Mouse (Mus musculus) limb, embryonic 13.5 days (tissue): ENCODE results near the gene Rfc5. TPM values are rescaled to one million over a fixed set of nuclear protein-coding genes. Genes with fewer than 3 reads are reported as not detected.
A peak's percentile ranks its signal among the peaks of the same experiment; 100 is the strongest.

Experiments
- ATAC-seq: fragments of 200-750 bp; cut with Nextera tagmentation; 2 replicates; pipeline ENCODE4 v1.8.0; 2017; ENCODE audit warnings: low read depth, moderate number of reproducible peaks, moderate TSS enrichment; ENCODE audit not compliant: low FRiP score
- H3K27ac ChIP-seq: fragments of 300-500 bp; sonication (generic); 2 replicates; pipeline ENCODE4 v1.5.1; 2015; ENCODE audit warnings: inconsistent platforms, mild to moderate bottlenecking, moderate library complexity
- H3K27me3 ChIP-seq: fragments of 300-500 bp; sonication (generic); 2 replicates; pipeline ENCODE4 v1.6.1; 2015; ENCODE audit warnings: mild to moderate bottlenecking, inconsistent platforms
- H3K36me3 ChIP-seq: fragments of 300-500 bp; sonication (generic); 2 replicates; pipeline ENCODE4 v1.6.1; 2015; ENCODE audit warnings: inconsistent platforms, mild to moderate bottlenecking, moderate library complexity
- H3K4me1 ChIP-seq: fragments of 300-500 bp; sonication (generic); 2 replicates; pipeline ENCODE4 v1.6.1; 2015; ENCODE audit warnings: inconsistent platforms
- H3K4me2 ChIP-seq: fragments of 300-500 bp; sonication (generic); replicated peaks from 2 replicates; pipeline ENCODE4 v1.6.1; 2015; ENCODE audit warnings: inconsistent platforms, mild to moderate bottlenecking, moderate library complexity
- H3K4me3 ChIP-seq: fragments of 300-500 bp; sonication (generic); 2 replicates; pipeline ENCODE4 v1.5.1; 2015; ENCODE audit warnings: moderate library complexity, mild to moderate bottlenecking, inconsistent platforms
- H3K9ac ChIP-seq: fragments of 300-500 bp; sonication (generic); 2 replicates; pipeline ENCODE4 v1.6.1; 2015; ENCODE audit warnings: mild to moderate bottlenecking, inconsistent platforms
- H3K9me3 ChIP-seq: fragments of 300-500 bp; sonication (generic); 2 replicates; pipeline ENCODE4 v1.6.1; 2016; ENCODE audit warnings: inconsistent platforms
- WGBS: fragments of 180-500 bp; shearing (Covaris S2); methylation state at CpG from one replicate; pipeline ENCODE4 v1.1.7; 2015; 5-methylcytosine and 5-hydroxymethylcytosine counted together
- polyA plus RNA-seq: library from polyadenylated mRNA; unstranded; fragments of >200 nt; fragmentation: Nextera tagmentation; extraction: Ambion mirVana; gene quantifications from 2 replicates; pipeline ENCODE4 v1.2.1, GENCODE M21; 2015

Gene Rfc5
- polyA plus RNA-seq, 1 experiment from 2014 or later: 86.2 TPM

- 6% methylated on average over 6 of the region's 6 CpGs for WGBS
- peak overlapping the region; percentile 94 for H3K4me3 ChIP-seq
- H3K36me3 ChIP-seq: peaks cover under 1% of the 10 kb centered on the region; the same call in 1 of the 2 replicates
- H3K4me1 ChIP-seq: peaks cover 50% of the 10 kb centered on the region
- H3K27ac ChIP-seq: no peak overlapping the region
- peak overlapping the region; percentile 90 for H3K4me2 ChIP-seq
- ATAC-seq: no peak
- peak overlapping the region; percentile 95 for H3K9ac ChIP-seq
- no peaks in the 10 kb centered on the region for H3K27me3 ChIP-seq
- no peaks in the 10 kb centered on the region for H3K9me3 ChIP-seq
Observed at GRCm38 (mm10) chr5:117358248-117358630, 30.6 kb downstream of the Rfc5 start.

GRCm38 (mm10) chr5:117357478-117358247, 31.2 kb downstream of the Rfc5 start:
- peak overlapping the region; percentile 95 for H3K9ac ChIP-seq
- ATAC-seq: peak; percentile 31; the same call in 1 of the 2 replicates
- 1% methylated on average over 49 of the region's 49 CpGs for WGBS

GRCm38 (mm10) chr5:117357129-117357477, 31.7 kb downstream of the Rfc5 start, which contains the start of gene Wsb2:
TSS of gene Wsb2 (plus strand) at chr5:117357304.
- H3K9me3 ChIP-seq: no peaks in the 10 kb centered on the region
- no peaks in the 10 kb centered on the region for H3K36me3 ChIP-seq
- H3K9ac ChIP-seq: peak within 1 kb of the TSS; percentile 95
- H3K4me3 ChIP-seq: peak within 1 kb of the TSS; percentile 94
- H3K4me1 ChIP-seq: peaks cover 44% of the 10 kb centered on the region
- ATAC-seq: peak; percentile 87
- peak within 1 kb of the TSS; percentile 81 for H3K27ac ChIP-seq
- H3K4me2 ChIP-seq: peak within 1 kb of the TSS; percentile 90
- no peaks in the 10 kb centered on the region for H3K27me3 ChIP-seq
- WGBS: 0% methylated on average over 28 of the region's 54 CpGs

More at GRCm38 (mm10) chr5:117357478-117358247, 31.2 kb downstream of the Rfc5 start:
- H3K36me3 ChIP-seq: no peaks in the 10 kb centered on the region
- peak overlapping the region; percentile 94 for H3K4me3 ChIP-seq
- H3K27me3 ChIP-seq: no peaks in the 10 kb centered on the region
- H3K27ac ChIP-seq: peak overlapping the region; percentile 81
- peak overlapping the region; percentile 90 for H3K4me2 ChIP-seq
- H3K9me3 ChIP-seq: no peaks in the 10 kb centered on the region
- peaks cover 44% of the 10 kb centered on the region for H3K4me1 ChIP-seq

GRCm38 (mm10) chr5:117356365-117357128, 32.3 kb downstream of the Rfc5 start:
- H3K27me3 ChIP-seq: no peaks in the 10 kb centered on the region
- peak overlapping the region; percentile 81 for H3K27ac ChIP-seq
- peak; percentile 58 for ATAC-seq
- no peaks in the 10 kb centered on the region for H3K9me3 ChIP-seq
- peak overlapping the region; percentile 95 for H3K9ac ChIP-seq
- H3K4me2 ChIP-seq: peak overlapping the region; percentile 90
- WGBS: 2% methylated on average over 21 of the region's 24 CpGs
- H3K4me3 ChIP-seq: peak overlapping the region; percentile 94
- no peaks in the 10 kb centered on the region for H3K36me3 ChIP-seq
- H3K4me1 ChIP-seq: peaks cover 44% of the 10 kb centered on the region

GRCm38 (mm10) chr5:117355648-117356303, 33.1 kb downstream of the Rfc5 start:
- Histone ChIP-seq H3K4me2 (peak overlapping the region; percentile 90), H3K4me3 (peak overlapping the region; percentile 94), H3K9me3 (no peaks in the 10 kb centered on the region), H3K27ac (no peak overlapping the region), H3K9ac (peak overlapping the region; percentile 95), H3K27me3 (no peaks in the 10 kb centered on the region), H3K36me3 (no peaks in the 10 kb centered on the region), H3K4me1 (peaks cover 40% of the 10 kb centered on the region)
- 52% methylated on average over 14 of the region's 14 CpGs for WGBS
- ATAC-seq: no peak

- no peaks in the 10 kb centered on the region for H3K9me3 ChIP-seq
- ATAC-seq: no peak
- H3K27me3 ChIP-seq: no peaks in the 10 kb centered on the region
- no peak overlapping the region for H3K9ac ChIP-seq
- H3K36me3 ChIP-seq: no peaks in the 10 kb centered on the region
- no peak overlapping the region for H3K4me3 ChIP-seq
- peaks cover 24% of the 10 kb centered on the region for H3K4me1 ChIP-seq
- WGBS: 64% methylated on average over 8 of the region's 8 CpGs
- no peak overlapping the region for H3K4me2 ChIP-seq
- H3K27ac ChIP-seq: no peak overlapping the region
Observed at GRCm38 (mm10) chr5:117354121-117354520, 34.7 kb downstream of the Rfc5 start.

GRCm38 (mm10) chr5:117348279-117348678, 40.6 kb downstream of the Rfc5 start:
- 33% methylated on average over 19 of the region's 19 CpGs for WGBS
- Histone ChIP-seq H3K4me1 (no peaks in the 10 kb centered on the region), H3K27ac (no peak overlapping the region), H3K27me3 (no peaks in the 10 kb centered on the region), H3K4me2 (no peak overlapping the region), H3K9ac (no peak overlapping the region), H3K4me3 (no peak overlapping the region), H3K36me3 (peaks cover 9% of the 10 kb centered on the region; the same call in 1 of the 2 replicates), H3K9me3 (no peaks in the 10 kb centered on the region)
- no peak for ATAC-seq

- 95% methylated on average over 2 of the region's 2 CpGs for WGBS
Observed at GRCm38 (mm10) chr5:117347838-117348237, 41.0 kb downstream of the Rfc5 start.

GRCm38 (mm10) chr5:117347011-117347410, 41.8 kb downstream of the Rfc5 start:
- Histone ChIP-seq H3K4me2 (no peak overlapping the region), H3K9me3 (no peaks in the 10 kb centered on the region), H3K4me1 (no peaks in the 10 kb centered on the region), H3K27me3 (no peaks in the 10 kb centered on the region), H3K9ac (no peak overlapping the region), H3K27ac (no peak overlapping the region), H3K36me3 (peaks cover 9% of the 10 kb centered on the region; the same call in 1 of the 2 replicates), H3K4me3 (no peak overlapping the region)
- WGBS: 72% methylated on average over 5 of the region's 5 CpGs
- no peak for ATAC-seq

More at GRCm38 (mm10) chr5:117347838-117348237, 41.0 kb downstream of the Rfc5 start:
- no peaks in the 10 kb centered on the region for H3K4me1 ChIP-seq
- no peaks in the 10 kb centered on the region for H3K9me3 ChIP-seq
- ATAC-seq: no peak
- H3K4me2 ChIP-seq: no peak overlapping the region
- no peaks in the 10 kb centered on the region for H3K27me3 ChIP-seq
- no peak overlapping the region for H3K9ac ChIP-seq
- peaks cover 9% of the 10 kb centered on the region; the same call in 1 of the 2 replicates for H3K36me3 ChIP-seq
- H3K27ac ChIP-seq: no peak overlapping the region
- no peak overlapping the region for H3K4me3 ChIP-seq

GRCm38 (mm10) chr5:117346281-117346680, 42.6 kb downstream of the Rfc5 start:
- no peak for ATAC-seq
- no peak overlapping the region for H3K4me2 ChIP-seq
- no peaks in the 10 kb centered on the region for H3K4me1 ChIP-seq
- no peak overlapping the region for H3K4me3 ChIP-seq
- H3K27ac ChIP-seq: no peak overlapping the region
- H3K9ac ChIP-seq: no peak overlapping the region
- 49% methylated on average over 3 of the region's 3 CpGs for WGBS
- H3K9me3 ChIP-seq: no peaks in the 10 kb centered on the region
- H3K27me3 ChIP-seq: no peaks in the 10 kb centered on the region
- peaks cover 9% of the 10 kb centered on the region; the same call in 1 of the 2 replicates for H3K36me3 ChIP-seq

GRCm38 (mm10) chr5:117345432-117345976, 43.3 kb downstream of the Rfc5 start:
- ATAC-seq: no peak
- no peak overlapping the region for H3K27ac ChIP-seq
- H3K27me3 ChIP-seq: no peaks in the 10 kb centered on the region
- no peaks in the 10 kb centered on the region for H3K4me1 ChIP-seq
- H3K36me3 ChIP-seq: peaks cover 9% of the 10 kb centered on the region; the same call in 1 of the 2 replicates
- H3K9ac ChIP-seq: no peak overlapping the region
- 70% methylated on average over 5 of the region's 5 CpGs for WGBS
- H3K9me3 ChIP-seq: no peaks in the 10 kb centered on the region
- no peak overlapping the region for H3K4me3 ChIP-seq
- no peak overlapping the region for H3K4me2 ChIP-seq
